Mouse (Mus musculus) layer of hippocampus, adult 2 months (tissue): ENCODE data around the gene Tmem229b. TPM values are rescaled to one million over a fixed set of nuclear protein-coding genes. Genes with fewer than 3 reads are reported as not detected.
"Not testable (repeated sequence)": the region's sequence is repeated elsewhere in the genome, so short reads cannot be mapped to it uniquely, and the experiment has no call there.

Experiments used
- DNase-seq, 2 experiments: peaks; one replicate each; pipeline ENCODE4 v3.0.0; 2022; ENCODE audit warnings: low spot score in 2 of 2
- H3K27ac ChIP-seq: fragments of 200-600 bp; 2 replicates; pipeline ENCODE4 v1.8.1; 2022
- H3K4me3 ChIP-seq: fragments of 200-600 bp; 2 replicates; pipeline ENCODE4 v1.8.1; 2022; ENCODE audit warnings: mild to moderate bottlenecking
- CTCF ChIP-seq: fragments of 200-600 bp; conservative IDR thresholded peaks from 2 replicates; pipeline ENCODE4 v1.8.1; 2022; ENCODE audit warnings: antibody characterized with exemption, mild to moderate bottlenecking, moderate library complexity
- total RNA-seq, 2 experiments: library from RNA; stranded (reverse); gene quantifications; 2 replicates each; pipeline ENCODE4 v1.2.3; 2021

Tmem229b gene
- total RNA-seq, 2 experiments from 2014 or later = 27.2 TPM

- peak overlapping the region; percentile 34; the same call in 1 of the 2 replicates for H3K27ac ChIP-seq
- peak in 1 of 2 experiments; percentile 8 for DNase-seq
- no peak overlapping the region for H3K4me3 ChIP-seq
- no peak for TF ChIP-seq CTCF
Measured at GRCm38 (mm10) chr12:78923539-78924189, 83.8 kb downstream of the Tmem229b start.

- DNase-seq, H3K4me3 ChIP-seq, H3K27ac ChIP-seq: not testable (repeated sequence)
- TF ChIP-seq CTCF = peak; percentile 50
Measured at GRCm38 (mm10) chr12:78922977-78923376, 84.5 kb downstream of the Tmem229b start.

- H3K27ac ChIP-seq = no peak overlapping the region
- H3K4me3 ChIP-seq = no peak overlapping the region
- no peak for DNase-seq
- no peak for TF ChIP-seq CTCF
Measured at GRCm38 (mm10) chr12:78922058-78922457, 85.4 kb downstream of the Tmem229b start.

- TF ChIP-seq CTCF = no peak
- no peak for DNase-seq
- Histone ChIP-seq H3K27ac (no peak overlapping the region), H3K4me3 (no peak overlapping the region)
Measured at GRCm38 (mm10) chr12:78921421-78921820, 86.0 kb downstream of the Tmem229b start.

- Histone ChIP-seq H3K27ac (no peak overlapping the region), H3K4me3 (no peak overlapping the region)
- TF ChIP-seq CTCF = peak; percentile 95
Measured at GRCm38 (mm10) chr12:78919079-78919712, 88.2 kb downstream of the Tmem229b start.

GRCm38 (mm10) chr12:78918227-78919078 is 89.0 kb downstream of the Tmem229b start:
- TF ChIP-seq CTCF = peak; percentile 91
- DNase-seq = peak; percentile 78 to 81
- Histone ChIP-seq H3K27ac (no peak overlapping the region), H3K4me3 (no peak overlapping the region; the same call in 1 of the 2 replicates)

More at GRCm38 (mm10) chr12:78919079-78919712, 88.2 kb downstream of the Tmem229b start:
- DNase-seq = peak; percentile 75

GRCm38 (mm10) chr12:78916278-78916677 is 91.1 kb downstream of the Tmem229b start:
- Histone ChIP-seq H3K27ac (no peak overlapping the region), H3K4me3 (no peak overlapping the region)
- no peak for DNase-seq
- TF ChIP-seq CTCF = peak; percentile 41

GRCm38 (mm10) chr12:78915561-78915960 is 91.9 kb downstream of the Tmem229b start:
- no peak for DNase-seq
- H3K4me3 ChIP-seq = no peak overlapping the region
- no peak for TF ChIP-seq CTCF
- no peak overlapping the region for H3K27ac ChIP-seq

- no peak overlapping the region for H3K27ac ChIP-seq
- H3K4me3 ChIP-seq = no peak overlapping the region
- no peak for TF ChIP-seq CTCF
- DNase-seq = no peak
Measured at GRCm38 (mm10) chr12:78914458-78914857, 93.0 kb downstream of the Tmem229b start.

Other genes starting within 250 kb of the Tmem229b start
- gene Atp6v1d, start 146.0 kb downstream of the Tmem229b start, total RNA-seq = 100 to 1,000 TPM; 254 to 256 TPM
- 10 to 100 TPM; 47.7 to 50.2 TPM for gene Eif2s1, start 145.8 kb downstream of the Tmem229b start, total RNA-seq
- under 1 TPM in 1 of 2 experiments, not detected in 1; 0.23 TPM for gene Plek2, start 100.7 kb downstream of the Tmem229b start, total RNA-seq
- 10 to 100 TPM; 15.3 to 16.1 TPM for gene Plekhh1, start 21.5 kb upstream of the Tmem229b start, total RNA-seq
- 10 to 100 TPM in 1 of 2 experiments, 1 to 10 TPM in 1; 9.8 to 12.6 TPM for gene Pigh, start 82.0 kb upstream of the Tmem229b start, total RNA-seq
- gene Arg2, start 123.2 kb upstream of the Tmem229b start, total RNA-seq = 1 to 10 TPM; 3.6 to 4.0 TPM
- 100 to 1,000 TPM; 162 to 167 TPM for gene Vti1b, start 165.0 kb upstream of the Tmem229b start, total RNA-seq
- gene Rdh11, start 184.7 kb upstream of the Tmem229b start, total RNA-seq = 10 to 100 TPM; 17.0 to 20.5 TPM
- gene Rdh12, start 201.3 kb upstream of the Tmem229b start, total RNA-seq = 1 to 10 TPM; 2.3 to 2.4 TPM